Mouse (Mus musculus): ENCODE results near the gene Hist2h4. TPM values are rescaled to one million over a fixed set of nuclear protein-coding genes. Genes with fewer than 3 reads are reported as not detected.
"Not testable (repeated sequence)": the region's sequence is repeated elsewhere in the genome, so short reads cannot be mapped to it uniquely, and the experiment has no call there.

Hist2h4 gene
- polyA plus RNA-seq, 1 experiment from 2014 or later: 0.30 TPM

- WGBS (ENCODE audit: missing documents): 0% methylated on average over 8 of the region's 88 CpGs
- not testable (repeated sequence) for H3K36me3 ChIP-seq (ENCODE audit: inconsistent target)
- Histone ChIP-seq H3K27ac (peak within 1 kb of the TSS; percentile 99), H3K79me2 (ENCODE audit: inconsistent target) (peaks cover 21% of the 10 kb centered on the region; the same call in 1 of the 2 replicates), H3K4me3 (ENCODE audit: inconsistent target) (peak within 1 kb of the TSS; percentile 54)
Measured at GRCm38 (mm10) chr3:96245003-96245886, 17.9 kb downstream of the Hist2h4 start, which contains the start of gene Hist2h2aa1. Hist2h2aa1 (plus strand) TSS chr3:96245497.

GRCm38 (mm10) chr3:96243921-96244572 is 19.1 kb downstream of the Hist2h4 start:
- Histone ChIP-seq H3K27ac (peak overlapping the region; percentile 99), H3K36me3 (ENCODE audit: inconsistent target) (no peaks in the 10 kb centered on the region), H3K79me2 (ENCODE audit: inconsistent target) (peaks cover 19% of the 10 kb centered on the region; the same call in 1 of the 2 replicates), H3K4me3 (ENCODE audit: inconsistent target) (peak overlapping the region; percentile 54; the same call in 1 of the 2 replicates)
- WGBS (ENCODE audit: missing documents): 82% methylated on average over 4 of the region's 7 CpGs

GRCm38 (mm10) chr3:96240799-96241197 is 22.3 kb downstream of the Hist2h4 start:
- Histone ChIP-seq H3K27ac (peak overlapping the region; percentile 76), H3K4me3 (ENCODE audit: inconsistent target) (no peak overlapping the region), H3K36me3 (ENCODE audit: inconsistent target) (no peaks in the 10 kb centered on the region), H3K79me2 (ENCODE audit: inconsistent target) (no peaks in the 10 kb centered on the region; the same call in 1 of the 2 replicates)
- whole genome bisulfite sequencing (ENCODE audit: missing documents): 89% methylated on average over 9 of the region's 9 CpGs

GRCm38 (mm10) chr3:96239949-96240798 is 22.9 kb downstream of the Hist2h4 start, which contains the start of gene Hist2h2aa2:
Hist2h2aa2 (minus strand) TSS chr3:96240276.
- peak within 1 kb of the TSS; percentile 24; the same call in 1 of the 2 replicates for H3K4me3 ChIP-seq (ENCODE audit: inconsistent target)
- H3K36me3 ChIP-seq (ENCODE audit: inconsistent target): not testable (repeated sequence)

GRCm38 (mm10) chr3:96238954-96239793 is 23.9 kb downstream of the Hist2h4 start, which contains the start of gene Hist2h3c2:
Hist2h3c2 (minus strand) TSS chr3:96239127.
- not testable (repeated sequence) for H3K79me2 ChIP-seq (ENCODE audit: inconsistent target); H3K36me3 ChIP-seq (ENCODE audit: inconsistent target)
- no CpG with 5 or more reads among the region's 68 CpGs for WGBS (ENCODE audit: missing documents)
- H3K4me3 ChIP-seq (ENCODE audit: inconsistent target): peak within 1 kb of the TSS; percentile 43
- H3K27ac ChIP-seq: peak within 1 kb of the TSS; percentile 74

More at GRCm38 (mm10) chr3:96239949-96240798, 22.9 kb downstream of the Hist2h4 start, which contains the start of gene Hist2h2aa2:
- peak within 1 kb of the TSS; percentile 76 for H3K27ac ChIP-seq
- H3K79me2 ChIP-seq (ENCODE audit: inconsistent target): not testable (repeated sequence)
- WGBS (ENCODE audit: missing documents): 7% methylated on average over 14 of the region's 85 CpGs

- 11% methylated on average over 11 of the region's 12 CpGs for WGBS (ENCODE audit: missing documents)
- Histone ChIP-seq H3K4me3 (ENCODE audit: inconsistent target) (peak overlapping the region; percentile 43), H3K27ac (peak overlapping the region; percentile 74), H3K79me2 (ENCODE audit: inconsistent target) (no peaks in the 10 kb centered on the region; the same call in 1 of the 2 replicates), H3K36me3 (ENCODE audit: inconsistent target) (no peaks in the 10 kb centered on the region)
Measured at GRCm38 (mm10) chr3:96237904-96238511, 25.1 kb downstream of the Hist2h4 start.

GRCm38 (mm10) chr3:96237335-96237903 is 25.7 kb downstream of the Hist2h4 start:
- WGBS (ENCODE audit: missing documents): 72% methylated on average over 7 of the region's 7 CpGs
- H3K36me3 ChIP-seq (ENCODE audit: inconsistent target): no peaks in the 10 kb centered on the region
- H3K27ac ChIP-seq: peak overlapping the region; percentile 74
- H3K79me2 ChIP-seq (ENCODE audit: inconsistent target): no peaks in the 10 kb centered on the region
- H3K4me3 ChIP-seq (ENCODE audit: inconsistent target): peak overlapping the region; percentile 43

- no peaks in the 10 kb centered on the region for H3K36me3 ChIP-seq (ENCODE audit: inconsistent target)
- 91% methylated on average over 4 of the region's 4 CpGs for WGBS (ENCODE audit: missing documents)
- H3K4me3 ChIP-seq (ENCODE audit: inconsistent target): peak overlapping the region; percentile 43
- no peaks in the 10 kb centered on the region for H3K79me2 ChIP-seq (ENCODE audit: inconsistent target)
- H3K27ac ChIP-seq: peak overlapping the region; percentile 74
Measured at GRCm38 (mm10) chr3:96236834-96237334, 26.2 kb downstream of the Hist2h4 start.

- Histone ChIP-seq H3K36me3 (ENCODE audit: inconsistent target) (no peaks in the 10 kb centered on the region), H3K27ac (no peak overlapping the region), H3K79me2 (ENCODE audit: inconsistent target) (no peaks in the 10 kb centered on the region), H3K4me3 (ENCODE audit: inconsistent target) (no peak overlapping the region)
- 77% methylated on average over 3 of the region's 3 CpGs for WGBS (ENCODE audit: missing documents)
Measured at GRCm38 (mm10) chr3:96235836-96236235, 27.3 kb downstream of the Hist2h4 start.

- H3K27ac ChIP-seq: no peak overlapping the region
- no peak overlapping the region for H3K4me3 ChIP-seq (ENCODE audit: inconsistent target)
- no peaks in the 10 kb centered on the region for H3K36me3 ChIP-seq (ENCODE audit: inconsistent target)
- 100% methylated on average over 2 of the region's 2 CpGs for WGBS (ENCODE audit: missing documents)
- no peaks in the 10 kb centered on the region for H3K79me2 ChIP-seq (ENCODE audit: inconsistent target)
Measured at GRCm38 (mm10) chr3:96234914-96235313, 28.2 kb downstream of the Hist2h4 start.

GRCm38 (mm10) chr3:96231758-96232120 is 31.4 kb downstream of the Hist2h4 start:
- no peak overlapping the region for H3K27ac ChIP-seq
- H3K79me2 ChIP-seq (ENCODE audit: inconsistent target): no peaks in the 10 kb centered on the region
- H3K4me3 ChIP-seq (ENCODE audit: inconsistent target): no peak overlapping the region
- WGBS (ENCODE audit: missing documents): 79% methylated on average over 2 of the region's 2 CpGs
- no peaks in the 10 kb centered on the region for H3K36me3 ChIP-seq (ENCODE audit: inconsistent target)

GRCm38 (mm10) chr3:96230910-96231757 is 32.0 kb downstream of the Hist2h4 start:
- WGBS (ENCODE audit: missing documents): 93% methylated on average over 4 of the region's 4 CpGs
- no peak overlapping the region for H3K4me3 ChIP-seq (ENCODE audit: inconsistent target)
- H3K27ac ChIP-seq: no peak overlapping the region
- no peaks in the 10 kb centered on the region for H3K79me2 ChIP-seq (ENCODE audit: inconsistent target)
- H3K36me3 ChIP-seq (ENCODE audit: inconsistent target): no peaks in the 10 kb centered on the region

Data from macrophage (primary cell).